Mouse (Mus musculus) hematopoietic multipotent progenitor cell, adult 10-12 weeks (in vitro differentiated cells): ENCODE results near the gene Rnf145. TPM values are rescaled to one million over a fixed set of nuclear protein-coding genes. Genes with fewer than 3 reads are reported as not detected.

Experiments
- polyA plus RNA-seq: library from polyadenylated mRNA; stranded (reverse); fragments of >175 nt; gene quantifications from 2 replicates; pipeline ENCODE4 v1.2.3, GENCODE M21; 2012; ENCODE audit warnings: low replicate concordance

Gene Rnf145
- 89.3 and 319 TPM in 2 replicates for polyA plus RNA-seq

GRCm38 (mm10) chr11:44518281-44519095 is at the start of gene Rnf145:
Gene Rnf145, plus strand, starts transcription at chr11:44518964.

GRCm38 (mm10) chr11:44470432-44471336 is 48.1 kb upstream of the Rnf145 start, which contains the start of gene Ublcp1:
Gene Ublcp1, minus strand, starts transcription at chr11:44470498.

Other genes starting within 250 kb of the Rnf145 start
- gene Il12b, start 118.9 kb upstream of the Rnf145 start, polyA plus RNA-seq: 0.16 TPM in 1 of 2 replicates, not detected in the other
- gene Ublcp1, start 48.5 kb upstream of the Rnf145 start, polyA plus RNA-seq: 5.2 and 6.0 TPM in 2 replicates
- 60.7 and 69.6 TPM in 2 replicates for gene Ebf1, start 98.4 kb downstream of the Rnf145 start, polyA plus RNA-seq